Mouse (Mus musculus): ENCODE data around the gene Prr3. TPM values are rescaled to one million over a fixed set of nuclear protein-coding genes. Genes with fewer than 3 reads are reported as not detected.
"Not testable (repeated sequence)": the region's sequence is repeated elsewhere in the genome, so short reads cannot be mapped to it uniquely, and the experiment has no call there.

The Prr3 gene
- polyA plus RNA-seq, 1 experiment from 2014 or later, result 27.6 TPM

DNA sequence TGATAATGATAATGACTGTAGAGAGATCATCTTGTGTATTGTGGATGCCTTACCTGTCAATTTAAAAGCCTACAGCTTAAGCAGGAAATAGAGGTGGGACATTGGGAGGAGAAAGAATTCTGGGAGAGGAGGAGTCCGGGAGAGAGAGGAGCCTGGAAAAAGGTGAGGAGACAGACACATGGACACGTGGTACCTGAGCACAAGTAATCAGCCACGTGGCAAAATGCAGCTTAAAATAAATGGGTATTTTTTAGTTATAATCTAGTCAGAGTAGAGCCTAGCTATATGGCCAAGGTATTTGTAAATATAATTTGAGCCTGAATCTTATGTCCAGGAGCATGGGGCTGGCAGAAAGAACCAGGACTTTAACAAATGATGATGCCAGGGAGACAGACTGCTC, 39.5 kb upstream of the Prr3 start:
- H3K4me3 ChIP-seq (replicated peaks), result no peak overlapping the region
- H3K4me1 ChIP-seq, result peaks cover 3% of the 10 kb centered on the region; the same call in 1 of the 2 replicates

DNA sequence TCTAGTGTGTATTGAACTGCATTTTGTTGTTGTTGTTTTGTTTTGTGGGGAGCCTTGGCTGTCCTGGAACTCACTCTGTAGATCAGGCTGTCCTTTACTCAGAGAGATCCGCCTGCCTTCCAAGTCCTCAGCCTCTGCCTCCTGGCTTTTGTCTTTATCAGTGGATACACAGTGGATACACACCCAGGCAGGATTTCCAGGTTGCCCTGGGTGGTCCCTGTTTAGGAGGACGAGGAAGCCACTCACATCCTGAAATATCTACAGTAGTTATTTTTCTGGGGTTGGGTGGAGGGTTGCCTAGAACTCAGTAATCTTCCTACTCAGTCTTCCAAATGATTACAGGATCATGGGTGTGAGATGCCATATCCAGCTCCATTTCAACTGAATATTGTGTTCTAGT, 38.9 kb upstream of the Prr3 start:
- Histone ChIP-seq H3K9me3 (no peaks in the 10 kb centered on the region), H3K9ac (no peak overlapping the region), H3K4me2 (no peak overlapping the region), H3K27ac (no peak overlapping the region), H3K36me3 (peaks cover 10% of the 10 kb centered on the region; the same call in 1 of the 2 replicates), H3K27me3 (replicated peaks) (no peaks in the 10 kb centered on the region), H3K4me3 (replicated peaks) (no peak overlapping the region), H3K4me1 (peaks cover 3% of the 10 kb centered on the region; the same call in 1 of the 2 replicates)
- ATAC-seq (ENCODE audit: insufficient read depth, low FRiP score, low read depth), result no peak
- WGBS, result 56% methylated on average over 2 of the region's 2 CpGs

More for the DNA sequence above, 39.5 kb upstream of the Prr3 start:
- no peak overlapping the region for H3K4me2 ChIP-seq
- H3K9me3 ChIP-seq, result no peaks in the 10 kb centered on the region
- WGBS, result 61% methylated on average over 3 of the region's 3 CpGs
- H3K36me3 ChIP-seq, result peaks cover 5% of the 10 kb centered on the region; the same call in 1 of the 2 replicates
- ATAC-seq (ENCODE audit: insufficient read depth, low FRiP score, low read depth), result no peak
- H3K9ac ChIP-seq, result no peak overlapping the region
- no peaks in the 10 kb centered on the region for H3K27me3 ChIP-seq (replicated peaks)
- no peak overlapping the region for H3K27ac ChIP-seq

DNA sequence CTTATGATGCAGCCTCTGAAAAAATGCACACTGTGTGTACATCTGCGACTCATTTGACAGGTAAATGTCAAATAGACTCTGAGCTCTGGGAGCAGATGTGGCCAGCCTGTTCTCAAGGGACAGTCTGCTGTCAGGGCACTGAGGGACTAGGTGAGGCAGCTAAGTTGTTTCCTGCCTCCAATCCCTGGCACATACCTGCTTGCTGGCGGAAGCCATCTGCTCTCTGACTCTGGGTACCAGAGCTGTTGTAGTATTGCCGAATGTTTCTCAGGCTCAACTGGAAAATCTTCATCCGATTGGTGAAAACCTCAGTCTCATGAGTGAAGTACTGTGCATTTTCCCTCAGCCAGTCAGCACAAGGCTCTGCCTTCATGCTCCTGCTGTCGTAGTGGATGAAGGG, 37.0 kb upstream of the Prr3 start:
- Histone ChIP-seq H3K4me3 (replicated peaks) (no peak overlapping the region), H3K27ac (no peak overlapping the region), H3K4me1 (no peaks in the 10 kb centered on the region), H3K27me3 (replicated peaks) (no peaks in the 10 kb centered on the region), H3K9me3 (no peaks in the 10 kb centered on the region), H3K9ac (no peak overlapping the region), H3K36me3 (peaks cover 10% of the 10 kb centered on the region; the same call in 1 of the 2 replicates), H3K4me2 (no peak overlapping the region)
- no peak for ATAC-seq (ENCODE audit: insufficient read depth, low FRiP score, low read depth)
- 86% methylated on average over 5 of the region's 5 CpGs for WGBS

DNA sequence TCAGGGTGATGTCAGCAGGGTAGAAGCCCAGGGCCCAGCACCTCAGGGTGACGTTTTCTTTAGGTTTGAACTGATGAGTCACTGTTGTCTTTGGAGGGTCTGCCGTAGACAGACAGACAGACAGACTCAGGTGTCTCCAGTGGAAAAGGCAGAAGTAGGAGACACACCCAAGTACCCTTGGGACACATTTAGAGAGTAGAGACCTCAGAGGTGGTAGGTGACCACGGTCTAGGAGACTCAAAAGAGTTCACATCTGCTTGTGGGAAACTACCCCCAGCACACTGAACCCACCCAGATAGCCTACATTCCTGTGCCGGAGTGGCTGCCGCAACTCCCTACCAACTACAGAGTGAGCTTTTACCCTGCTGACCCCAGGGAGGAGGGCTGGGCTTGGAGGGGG, 34.9 kb upstream of the Prr3 start:
- Histone ChIP-seq H3K4me3 (replicated peaks) (no peak overlapping the region), H3K9me3 (no peaks in the 10 kb centered on the region), H3K36me3 (peaks cover 10% of the 10 kb centered on the region; the same call in 1 of the 2 replicates), H3K4me1 (no peaks in the 10 kb centered on the region), H3K27me3 (replicated peaks) (no peaks in the 10 kb centered on the region), H3K27ac (no peak overlapping the region), H3K4me2 (no peak overlapping the region), H3K9ac (no peak overlapping the region)
- ATAC-seq (ENCODE audit: insufficient read depth, low FRiP score, low read depth), result no peak
- 88% methylated on average over 5 of the region's 5 CpGs for WGBS

DNA sequence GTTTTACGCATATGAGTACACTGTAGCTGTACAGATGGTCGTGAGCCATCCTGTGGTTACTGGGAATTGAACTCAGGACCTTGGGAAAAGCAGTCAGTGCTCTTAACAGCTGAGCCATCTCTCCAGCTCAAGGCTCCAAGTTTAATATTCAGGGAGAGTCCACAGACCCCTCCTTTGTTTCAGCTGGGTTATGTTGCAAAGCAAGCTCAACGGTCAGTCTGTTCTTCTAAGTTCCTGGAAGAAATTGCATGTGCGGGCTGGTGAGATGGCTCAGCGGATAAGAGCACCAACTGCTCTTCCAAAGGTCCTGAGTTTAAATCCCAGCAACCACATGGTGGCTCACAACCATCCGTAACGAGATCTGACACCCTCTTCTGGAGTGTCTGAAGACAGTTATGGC, 24.4 kb upstream of the Prr3 start:
- H3K4me1 ChIP-seq; H3K27ac ChIP-seq; H3K9me3 ChIP-seq; H3K27me3 ChIP-seq (replicated peaks); H3K9ac ChIP-seq; ATAC-seq (ENCODE audit: insufficient read depth, low FRiP score, low read depth); H3K4me3 ChIP-seq (replicated peaks); H3K4me2 ChIP-seq; H3K36me3 ChIP-seq: not testable (repeated sequence)
- 94% methylated on average over 7 of the region's 7 CpGs for WGBS

DNA sequence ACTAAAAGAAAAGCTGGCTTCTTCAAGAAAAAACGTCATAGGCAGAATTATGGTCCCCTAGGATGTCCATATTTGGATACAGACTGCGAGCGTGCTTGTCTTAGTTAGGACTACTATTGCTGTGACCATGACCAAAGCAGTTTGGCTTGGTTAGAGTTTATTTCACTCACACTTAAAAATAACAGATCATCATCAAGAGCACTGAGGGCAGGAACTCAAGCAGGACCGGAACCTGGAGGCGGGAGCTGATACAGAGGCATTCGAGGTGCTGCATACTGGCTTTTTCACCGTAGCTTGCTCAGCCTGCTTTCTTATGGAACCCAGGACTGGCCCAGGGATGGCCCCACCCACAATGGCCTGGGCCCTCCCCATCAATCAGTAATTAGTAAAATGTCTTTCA, 23.3 kb upstream of the Prr3 start:
- H3K9me3 ChIP-seq, result no peaks in the 10 kb centered on the region
- no peaks in the 10 kb centered on the region for H3K27me3 ChIP-seq (replicated peaks)
- H3K4me1 ChIP-seq, result no peaks in the 10 kb centered on the region
- 92% methylated on average over 7 of the region's 7 CpGs for WGBS
- H3K4me2 ChIP-seq, result no peak overlapping the region
- ATAC-seq (ENCODE audit: insufficient read depth, low FRiP score, low read depth), result no peak
- H3K4me3 ChIP-seq (replicated peaks), result no peak overlapping the region
- no peak overlapping the region for H3K27ac ChIP-seq
- H3K9ac ChIP-seq, result no peak overlapping the region
- H3K36me3 ChIP-seq, result 0 out of 2 replicates have a peak, but pooled peaks cover 10% of the 10 kb centered on the region

DNA sequence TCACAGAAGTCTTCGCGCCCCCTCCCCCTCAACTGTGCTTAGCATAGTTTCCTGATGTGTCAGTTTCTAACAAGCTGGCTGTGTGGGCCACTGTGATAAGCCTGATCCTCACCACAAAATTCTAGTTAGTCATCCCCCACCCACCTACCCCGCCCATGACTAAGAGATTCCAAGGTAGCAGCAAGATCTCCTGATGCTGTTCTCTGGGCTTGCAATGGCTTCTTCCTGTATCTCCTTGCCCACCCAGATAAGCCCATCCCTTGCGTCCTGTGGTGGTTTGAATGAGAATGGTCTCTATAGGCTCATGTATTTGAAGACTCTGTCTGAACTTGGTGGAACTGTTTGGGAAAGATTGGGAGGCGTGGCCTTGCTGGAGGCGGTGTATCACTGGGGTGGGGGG, 21.9 kb upstream of the Prr3 start:
- H3K36me3 ChIP-seq, result 0 out of 2 replicates have a peak, but pooled peaks cover 10% of the 10 kb centered on the region
- no peaks in the 10 kb centered on the region for H3K4me1 ChIP-seq
- peak; percentile 63 for ATAC-seq (ENCODE audit: insufficient read depth, low FRiP score, low read depth)
- H3K27ac ChIP-seq, result no peak overlapping the region
- no peak overlapping the region for H3K4me3 ChIP-seq (replicated peaks)
- H3K9ac ChIP-seq, result no peak overlapping the region
- H3K4me2 ChIP-seq, result no peak overlapping the region
- no peaks in the 10 kb centered on the region for H3K9me3 ChIP-seq
- WGBS, result 92% methylated on average over 6 of the region's 6 CpGs
- H3K27me3 ChIP-seq (replicated peaks), result no peaks in the 10 kb centered on the region

DNA sequence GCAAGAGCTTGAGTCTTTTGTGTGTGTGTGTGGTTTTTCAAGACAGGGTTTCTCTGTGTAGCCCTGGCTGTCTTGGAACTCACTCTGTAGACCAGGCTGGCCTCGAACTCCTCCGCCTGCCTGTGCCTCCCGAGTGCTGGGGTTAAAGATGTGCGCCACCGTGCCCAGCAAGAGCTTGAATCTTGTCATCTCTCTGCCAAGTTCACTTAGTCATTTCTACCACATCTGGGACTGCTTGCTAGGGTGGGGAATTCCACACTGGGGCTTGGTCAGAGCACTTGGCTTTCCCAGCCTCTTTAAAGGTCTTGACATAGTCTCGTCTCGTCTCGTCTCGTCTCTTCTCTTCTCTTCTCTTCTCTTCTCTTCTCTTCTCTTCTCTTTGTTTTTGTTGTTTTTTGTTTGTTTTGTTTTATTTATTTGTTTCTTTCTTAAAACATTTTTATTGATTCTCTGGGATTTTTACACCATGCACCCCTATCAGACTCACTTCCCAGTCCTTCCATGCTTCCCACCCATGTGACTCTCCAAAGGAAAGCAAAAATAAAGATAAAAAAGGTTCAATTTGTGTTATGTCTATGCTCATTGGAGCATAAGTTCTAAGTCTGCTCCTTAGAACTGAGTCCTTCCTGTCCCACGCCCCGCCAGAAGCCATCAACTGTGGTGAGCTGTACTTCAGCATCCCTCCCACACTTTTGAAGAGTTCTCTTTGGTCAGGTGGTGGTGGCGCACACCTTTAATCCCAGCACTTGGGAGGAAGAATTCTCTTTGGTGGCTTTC, 21.3 kb upstream of the Prr3 start:
- Histone ChIP-seq H3K4me2 (no peak overlapping the region), H3K9me3 (no peaks in the 10 kb centered on the region), H3K27me3 (replicated peaks) (no peaks in the 10 kb centered on the region), H3K4me3 (replicated peaks) (no peak overlapping the region), H3K9ac (no peak overlapping the region), H3K27ac (no peak overlapping the region), H3K4me1 (no peaks in the 10 kb centered on the region), H3K36me3 (0 out of 2 replicates have a peak, but pooled peaks cover 7% of the 10 kb centered on the region)
- no peak for ATAC-seq (ENCODE audit: insufficient read depth, low FRiP score, low read depth)
- 86% methylated on average over 12 of the region's 12 CpGs for WGBS

DNA sequence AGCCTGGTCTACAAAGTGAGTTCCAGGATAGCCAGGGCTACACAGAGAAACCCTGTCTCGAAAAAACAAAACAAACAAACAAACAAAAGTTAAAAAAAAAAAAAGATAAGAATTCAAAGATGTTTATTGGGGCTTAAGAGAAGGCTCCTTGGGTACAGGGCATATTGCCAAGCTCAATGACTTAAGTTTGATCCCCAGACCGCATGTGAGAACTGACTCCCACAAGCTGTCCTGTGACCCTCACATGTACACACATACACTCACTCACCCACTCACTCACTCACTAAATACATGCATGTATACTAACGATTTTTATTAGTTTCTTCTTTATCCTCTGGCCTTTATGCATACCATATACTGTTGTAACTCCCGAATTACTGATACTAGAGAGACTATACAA, 20.3 kb upstream of the Prr3 start:
- Histone ChIP-seq H3K4me3 (replicated peaks) (no peak overlapping the region), H3K9ac (no peak overlapping the region), H3K4me2 (no peak overlapping the region), H3K4me1 (0 out of 2 replicates have a peak, but pooled peaks cover 2% of the 10 kb centered on the region), H3K27ac (no peak overlapping the region), H3K9me3 (no peaks in the 10 kb centered on the region), H3K27me3 (replicated peaks) (no peaks in the 10 kb centered on the region), H3K36me3 (no peaks in the 10 kb centered on the region)
- WGBS, result 72% methylated on average over 4 of the region's 4 CpGs
- ATAC-seq (ENCODE audit: insufficient read depth, low FRiP score, low read depth), result no peak

DNA sequence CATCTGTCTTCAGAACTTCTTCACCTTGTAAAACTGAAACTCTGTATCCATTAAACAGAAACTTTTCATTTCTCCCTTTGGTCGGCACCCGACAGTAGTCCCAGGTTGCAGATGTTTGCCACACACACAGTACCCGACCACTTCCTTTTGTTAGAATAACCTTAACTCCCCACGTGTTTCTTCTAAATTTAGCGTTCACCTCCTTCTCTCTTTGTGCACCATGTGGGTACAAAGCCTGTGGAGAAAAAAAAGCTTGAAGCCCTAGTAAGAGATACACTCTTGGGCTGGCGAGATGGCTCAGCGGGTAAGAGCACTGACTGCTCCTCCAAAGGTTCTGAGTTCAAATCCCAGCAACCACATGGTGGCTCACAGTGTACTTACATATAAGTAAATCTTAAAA, 19.3 kb upstream of the Prr3 start:
- H3K4me1 ChIP-seq, result 0 out of 2 replicates have a peak, but pooled peaks cover 3% of the 10 kb centered on the region

DNA sequence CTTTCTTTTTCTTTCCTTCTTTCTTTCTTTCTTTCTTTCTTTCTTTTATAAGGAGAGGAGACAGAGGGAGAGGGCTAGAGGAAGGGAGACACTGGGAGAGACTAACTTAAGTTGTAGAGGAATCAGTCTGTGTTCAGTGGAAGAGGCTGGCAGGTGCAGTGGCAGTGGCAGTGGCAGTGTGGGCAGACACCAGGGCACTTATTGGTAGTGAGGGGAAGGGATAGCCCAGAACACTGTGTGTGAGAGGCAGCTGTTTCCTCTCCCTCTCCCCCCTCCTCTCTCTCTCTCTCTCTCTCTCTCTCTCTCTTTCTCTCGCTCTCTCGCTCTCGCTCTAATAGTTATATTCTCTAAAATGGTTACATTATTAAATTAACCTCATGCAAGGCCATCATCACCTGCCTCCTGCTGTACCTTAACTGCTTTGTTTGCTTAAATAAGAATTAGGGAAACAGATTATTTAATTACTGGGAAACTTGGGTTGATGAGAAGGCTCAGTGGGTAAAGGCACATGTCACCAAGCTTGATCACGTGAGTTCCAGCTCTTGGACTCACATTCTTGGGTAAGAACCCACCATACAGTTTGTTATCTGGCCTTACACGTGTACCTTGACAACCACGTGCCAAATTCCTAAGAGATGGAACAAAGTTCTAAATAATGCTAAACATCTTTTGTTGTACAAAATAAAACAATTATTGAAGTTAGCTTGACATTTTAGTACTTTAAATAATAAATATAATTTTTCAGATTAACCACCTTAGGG, 18.7 kb upstream of the Prr3 start:
- H3K4me2 ChIP-seq, result peak overlapping the region; percentile 10; the same call in 1 of the 2 replicates
- no peak for ATAC-seq (ENCODE audit: insufficient read depth, low FRiP score, low read depth)
- H3K27me3 ChIP-seq (replicated peaks), result no peaks in the 10 kb centered on the region
- H3K4me1 ChIP-seq, result 0 out of 2 replicates have a peak, but pooled peaks cover 3% of the 10 kb centered on the region
- no peaks in the 10 kb centered on the region for H3K9me3 ChIP-seq
- H3K4me3 ChIP-seq (replicated peaks), result no peak overlapping the region
- 81% methylated on average over 6 of the region's 6 CpGs for WGBS
- no peak overlapping the region for H3K9ac ChIP-seq
- H3K36me3 ChIP-seq, result no peaks in the 10 kb centered on the region
- no peak overlapping the region for H3K27ac ChIP-seq

More for the DNA sequence above, 19.3 kb upstream of the Prr3 start:
- Histone ChIP-seq H3K36me3 (no peaks in the 10 kb centered on the region), H3K27ac (no peak overlapping the region), H3K9me3 (no peaks in the 10 kb centered on the region), H3K4me3 (replicated peaks) (no peak overlapping the region), H3K27me3 (replicated peaks) (no peaks in the 10 kb centered on the region), H3K4me2 (no peak overlapping the region), H3K9ac (no peak overlapping the region)
- 83% methylated on average over 7 of the region's 7 CpGs for WGBS
- no peak for ATAC-seq (ENCODE audit: insufficient read depth, low FRiP score, low read depth)
